Mouse (Mus musculus) liver, embryonic 14.5 days (tissue): ENCODE results near the gene Rsf1. TPM values are rescaled to one million over a fixed set of nuclear protein-coding genes. Genes with fewer than 3 reads are reported as not detected.

Source experiments
- ATAC-seq: fragments of 200-750 bp; cut with Nextera tagmentation; 2 replicates; pipeline ENCODE4 v1.8.0; 2017; ENCODE audit warnings: moderate number of reproducible peaks, mild to moderate bottlenecking, moderate library complexity; ENCODE audit not compliant: insufficient read depth
- DNase-seq, 3 experiments: peaks; one replicate each; pipeline ENCODE4 v3.0.0-alpha.2; 2012 to 2013; ENCODE audit warnings: low read depth in 3 of 3, low spot score in 3 of 3
- H3K27ac ChIP-seq: fragments of 300-500 bp; sonication (generic); 2 replicates; pipeline ENCODE4 v1.5.1; 2014; ENCODE audit warnings: moderate library complexity, mild to moderate bottlenecking, control low read depth, inconsistent platforms
- H3K27me3 ChIP-seq: fragments of 300-500 bp; sonication (generic); 2 replicates; pipeline ENCODE4 v1.6.1; 2014; ENCODE audit warnings: mild to moderate bottlenecking, low read length, moderate library complexity; ENCODE audit not compliant: control insufficient read depth, insufficient read depth
- H3K36me3 ChIP-seq: fragments of 300-500 bp; sonication (generic); replicated peaks from 2 replicates; pipeline ENCODE4 v1.6.1; 2014; ENCODE audit warnings: low read depth; ENCODE audit not compliant: control insufficient read depth, insufficient read depth
- H3K4me1 ChIP-seq, 2 experiments: fragments of 200-500 bp in 1 of 2; fragments of 300-500 bp in 1 of 2; sonication (generic) in 1 of 2; replicated peaks; 2 replicates each; pipeline ENCODE4 v1.6.1; 2012 to 2014; ENCODE audit warnings: antibody characterized with exemption in 1 of 2, inconsistent platforms in 1 of 2, low read length in 1 of 2; ENCODE audit not compliant: control insufficient read depth in 2 of 2, insufficient read depth in 2 of 2
- H3K4me2 ChIP-seq: fragments of 300-500 bp; sonication (generic); 2 replicates; pipeline ENCODE4 v1.6.1; 2014; ENCODE audit warnings: low read depth, mild to moderate bottlenecking, control low read depth, moderate library complexity
- H3K4me3 ChIP-seq, 2 experiments: fragments of 200-500 bp in 1 of 2; fragments of 300-500 bp in 1 of 2; sonication (generic) in 1 of 2; 2 replicates each; pipeline ENCODE4 v1.5.1; 2012 to 2014; ENCODE audit warnings: low read depth in 2 of 2, low read length in 2 of 2, mild to moderate bottlenecking in 2 of 2, control low read depth in 1 of 2, inconsistent platforms in 1 of 2, moderate library complexity in 1 of 2; ENCODE audit not compliant: insufficient read depth in 1 of 2
- H3K9ac ChIP-seq: fragments of 300-500 bp; sonication (generic); replicated peaks from 2 replicates; pipeline ENCODE4 v1.6.1; 2014; ENCODE audit warnings: mild to moderate bottlenecking, control low read depth, moderate library complexity
- H3K9me3 ChIP-seq: fragments of 300-500 bp; sonication (generic); 2 replicates; pipeline ENCODE4 v1.6.1; 2016; ENCODE audit warnings: low read length, mixed read lengths; ENCODE audit not compliant: control insufficient read depth
- CTCF ChIP-seq: IDR thresholded peaks from 2 replicates; pipeline ENCODE4 v1.5.1; 2016; ENCODE audit warnings: antibody characterized with exemption, low read depth, control low read depth
- EP300 ChIP-seq: IDR thresholded peaks from 2 replicates; pipeline ENCODE4 v1.6.1; 2016; ENCODE audit warnings: antibody characterized with exemption, low read depth
- WGBS: fragments of 180-500 bp; shearing (Covaris S2); extraction: QIAGEN DNeasy Blood & Tissue Kit; methylation state at CpG from one replicate; pipeline ENCODE4 v1.1.7; 2014; ENCODE audit not compliant: insufficient replicate concordance; 5-methylcytosine and 5-hydroxymethylcytosine counted together
- polyA plus RNA-seq, 2 experiments: library from polyadenylated mRNA; depleted of rRNA in 1 of 2; stranded (reverse) in 1 of 2; unstranded in 1 of 2; fragments of >200 nt; fragmentation: Nextera tagmentation in 1 of 2; extraction: Ambion mirVana in 1 of 2; gene quantifications; 2 replicates each; pipeline versions ENCODE4 v1.2.1 to v1.2.3; 2012 to 2014

The Rsf1 gene
- polyA plus RNA-seq, 2 experiments = 2.8 to 4.9 TPM

- DNase-seq = no peak
- no peaks in the 10 kb centered on the region for H3K27me3 ChIP-seq
- H3K9ac ChIP-seq = no peak overlapping the region; the same call in 1 of the 2 replicates
- TF ChIP-seq CTCF (no peak), EP300 (no peak)
- H3K4me3 ChIP-seq = no peak overlapping the region
- H3K36me3 ChIP-seq = no peaks in the 10 kb centered on the region
- H3K4me1 ChIP-seq = peaks cover 6 to 9% of the 10 kb centered on the region in 2 experiments
- H3K27ac ChIP-seq = no peak overlapping the region
- peak overlapping the region; percentile 80 for H3K4me2 ChIP-seq
- ATAC-seq = no peak
- H3K9me3 ChIP-seq = no peaks in the 10 kb centered on the region
- 80% methylated on average over 1 of the region's 1 CpGs for WGBS
Measured at GRCm38 (mm10) chr7:97695441-97695840, 115.8 kb downstream of the Rsf1 start.

GRCm38 (mm10) chr7:97696133-97696505, 116.4 kb downstream of the Rsf1 start:
- peak overlapping the region; percentile 93 for H3K9ac ChIP-seq
- H3K4me2 ChIP-seq = peak overlapping the region; percentile 80
- ATAC-seq = peak; percentile 59
- H3K27me3 ChIP-seq = no peaks in the 10 kb centered on the region
- DNase-seq = no peak
- peak overlapping the region; percentile 90 to 99 for H3K4me3 ChIP-seq
- no peaks in the 10 kb centered on the region for H3K9me3 ChIP-seq
- peaks cover 6 to 9% of the 10 kb centered on the region in 2 experiments for H3K4me1 ChIP-seq
- no peaks in the 10 kb centered on the region for H3K36me3 ChIP-seq
- H3K27ac ChIP-seq = peak overlapping the region; percentile 26; the same call in 1 of the 2 replicates
- TF ChIP-seq EP300 (no peak), CTCF (no peak)
- 36% methylated on average over 19 of the region's 19 CpGs for WGBS

GRCm38 (mm10) chr7:97696506-97697254, 117.0 kb downstream of the Rsf1 start, which contains the start of gene Clns1a:
Gene Clns1a, plus strand, starts transcription at chr7:97696634.
- peak within 1 kb of the TSS; percentile 90 to 99 for H3K4me3 ChIP-seq
- H3K9ac ChIP-seq = peak within 1 kb of the TSS; percentile 93
- WGBS = under 1% methylated on average over 63 of the region's 63 CpGs
- H3K36me3 ChIP-seq = no peaks in the 10 kb centered on the region
- ATAC-seq = peak; percentile 93
- H3K4me1 ChIP-seq = peaks cover 6 to 9% of the 10 kb centered on the region in 2 experiments
- peak; percentile 78 to 81 (median 79) for DNase-seq
- H3K27ac ChIP-seq = peak within 1 kb of the TSS; percentile 28
- peak within 1 kb of the TSS; percentile 80 for H3K4me2 ChIP-seq
- TF ChIP-seq EP300 = no peak; the same call in 1 of the 2 replicates
- TF ChIP-seq CTCF = no peak
- no peaks in the 10 kb centered on the region for H3K27me3 ChIP-seq
- H3K9me3 ChIP-seq = no peaks in the 10 kb centered on the region

- no peaks in the 10 kb centered on the region for H3K9me3 ChIP-seq
- H3K4me3 ChIP-seq = no peak overlapping the region
- DNase-seq (no peak), ATAC-seq (no peak)
- H3K27ac ChIP-seq = no peak overlapping the region
- no peaks in the 10 kb centered on the region for H3K27me3 ChIP-seq
- H3K9ac ChIP-seq = no peak overlapping the region
- no peak for TF ChIP-seq CTCF
- TF ChIP-seq EP300 = no peak
- 68% methylated on average over 4 of the region's 4 CpGs for WGBS
- no peak overlapping the region for H3K4me2 ChIP-seq
- H3K4me1 ChIP-seq = peaks cover 6 to 9% of the 10 kb centered on the region in 2 experiments
- H3K36me3 ChIP-seq = no peaks in the 10 kb centered on the region
Measured at GRCm38 (mm10) chr7:97700173-97700572, 120.5 kb downstream of the Rsf1 start.

- no peaks in the 10 kb centered on the region for H3K27me3 ChIP-seq
- peaks cover 0 to 1% of the 10 kb centered on the region in 2 experiments; a peak in 2 of 4 replicates for H3K4me1 ChIP-seq
- no peak for TF ChIP-seq CTCF
- no peak for TF ChIP-seq EP300
- no peaks in the 10 kb centered on the region for H3K36me3 ChIP-seq
- DNase-seq = no peak
- H3K4me2 ChIP-seq = no peak overlapping the region
- H3K4me3 ChIP-seq = no peak overlapping the region
- no peak for ATAC-seq
- H3K9ac ChIP-seq = no peak overlapping the region
- WGBS = 73% methylated on average over 6 of the region's 6 CpGs
- no peak overlapping the region for H3K27ac ChIP-seq
- no peaks in the 10 kb centered on the region for H3K9me3 ChIP-seq
Measured at GRCm38 (mm10) chr7:97701106-97701505, 121.4 kb downstream of the Rsf1 start.
